Mouse (Mus musculus) limb, embryonic 13.5 days (tissue): ENCODE measurements at regions not wholly inside any gene's neighbourhood (a gene's known extent, or its start where the extent isn't known, plus 50 kb on each side); places are given as distances from the start of the nearest gene placed in this dataset.

ENCODE experiments used
- ATAC-seq: fragments of 200-750 bp; cut with Nextera tagmentation; 2 replicates; pipeline ENCODE4 v1.8.0; 2017; ENCODE audit warnings: low read depth, moderate number of reproducible peaks, moderate TSS enrichment; ENCODE audit not compliant: low FRiP score
- H3K27ac ChIP-seq: fragments of 300-500 bp; sonication (generic); 2 replicates; pipeline ENCODE4 v1.5.1; 2015; ENCODE audit warnings: inconsistent platforms, mild to moderate bottlenecking, moderate library complexity
- H3K27me3 ChIP-seq: fragments of 300-500 bp; sonication (generic); 2 replicates; pipeline ENCODE4 v1.6.1; 2015; ENCODE audit warnings: mild to moderate bottlenecking, inconsistent platforms
- H3K36me3 ChIP-seq: fragments of 300-500 bp; sonication (generic); 2 replicates; pipeline ENCODE4 v1.6.1; 2015; ENCODE audit warnings: inconsistent platforms, mild to moderate bottlenecking, moderate library complexity
- H3K4me1 ChIP-seq: fragments of 300-500 bp; sonication (generic); 2 replicates; pipeline ENCODE4 v1.6.1; 2015; ENCODE audit warnings: inconsistent platforms
- H3K4me2 ChIP-seq: fragments of 300-500 bp; sonication (generic); replicated peaks from 2 replicates; pipeline ENCODE4 v1.6.1; 2015; ENCODE audit warnings: inconsistent platforms, mild to moderate bottlenecking, moderate library complexity
- H3K4me3 ChIP-seq: fragments of 300-500 bp; sonication (generic); 2 replicates; pipeline ENCODE4 v1.5.1; 2015; ENCODE audit warnings: moderate library complexity, mild to moderate bottlenecking, inconsistent platforms
- H3K9ac ChIP-seq: fragments of 300-500 bp; sonication (generic); 2 replicates; pipeline ENCODE4 v1.6.1; 2015; ENCODE audit warnings: mild to moderate bottlenecking, inconsistent platforms
- H3K9me3 ChIP-seq: fragments of 300-500 bp; sonication (generic); 2 replicates; pipeline ENCODE4 v1.6.1; 2016; ENCODE audit warnings: inconsistent platforms
- WGBS: fragments of 180-500 bp; shearing (Covaris S2); methylation state at CpG from one replicate; pipeline ENCODE4 v1.1.7; 2015; 5-methylcytosine and 5-hydroxymethylcytosine counted together

GRCm38 (mm10) chr15:42322940-42323339 is 2188.8 kb downstream of the 9330182O14Rik start:
- no peaks in the 10 kb centered on the region for H3K9me3 ChIP-seq
- H3K9ac ChIP-seq = no peak overlapping the region
- H3K4me1 ChIP-seq = 0 out of 2 replicates have a peak, but pooled peaks cover 4% of the 10 kb centered on the region
- no peak overlapping the region for H3K4me3 ChIP-seq
- no peaks in the 10 kb centered on the region for H3K36me3 ChIP-seq
- WGBS = 88% methylated on average over 1 of the region's 1 CpGs
- no peak for ATAC-seq
- no peaks in the 10 kb centered on the region for H3K27me3 ChIP-seq
- no peak overlapping the region for H3K27ac ChIP-seq
- no peak overlapping the region for H3K4me2 ChIP-seq

- no peak for ATAC-seq
- H3K27me3 ChIP-seq = no peaks in the 10 kb centered on the region
- 73% methylated on average over 4 of the region's 4 CpGs for WGBS
- H3K4me1 ChIP-seq = peaks cover 12% of the 10 kb centered on the region
- no peak overlapping the region for H3K9ac ChIP-seq
- H3K27ac ChIP-seq = no peak overlapping the region
- H3K4me3 ChIP-seq = no peak overlapping the region
- H3K9me3 ChIP-seq = no peaks in the 10 kb centered on the region
- no peak overlapping the region for H3K4me2 ChIP-seq
- H3K36me3 ChIP-seq = no peaks in the 10 kb centered on the region
These were observed 2191.1 kb downstream of the 9330182O14Rik start for GRCm38 (mm10) chr15:42325221-42325620.

GRCm38 (mm10) chr15:42328535-42328934 is 2194.4 kb downstream of the 9330182O14Rik start:
- 88% methylated on average over 6 of the region's 6 CpGs for WGBS
- no peak overlapping the region for H3K4me2 ChIP-seq
- H3K27me3 ChIP-seq = no peaks in the 10 kb centered on the region
- no peak overlapping the region for H3K4me3 ChIP-seq
- H3K4me1 ChIP-seq = peaks cover 17% of the 10 kb centered on the region
- H3K27ac ChIP-seq = no peak overlapping the region
- H3K9ac ChIP-seq = no peak overlapping the region
- no peaks in the 10 kb centered on the region for H3K9me3 ChIP-seq
- no peak for ATAC-seq
- no peaks in the 10 kb centered on the region for H3K36me3 ChIP-seq

- Histone ChIP-seq H3K27ac (peak overlapping the region; percentile 74), H3K9me3 (no peaks in the 10 kb centered on the region), H3K4me1 (peaks cover 26% of the 10 kb centered on the region), H3K4me2 (no peak overlapping the region), H3K4me3 (no peak overlapping the region), H3K9ac (no peak overlapping the region), H3K27me3 (no peaks in the 10 kb centered on the region), H3K36me3 (no peaks in the 10 kb centered on the region)
- WGBS = 47% methylated on average over 4 of the region's 4 CpGs
- ATAC-seq = peak; percentile 74
These were observed 2195.6 kb downstream of the 9330182O14Rik start for GRCm38 (mm10) chr15:42329742-42330141.

- Histone ChIP-seq H3K27me3 (no peaks in the 10 kb centered on the region), H3K27ac (no peak overlapping the region), H3K36me3 (no peaks in the 10 kb centered on the region), H3K4me1 (peaks cover 22% of the 10 kb centered on the region), H3K9ac (no peak overlapping the region), H3K9me3 (no peaks in the 10 kb centered on the region), H3K4me2 (no peak overlapping the region), H3K4me3 (no peak overlapping the region)
- ATAC-seq = no peak
- whole genome bisulfite sequencing = 90% methylated on average over 6 of the region's 6 CpGs
These were observed 2199.5 kb downstream of the 9330182O14Rik start for GRCm38 (mm10) chr15:42333642-42334041.

GRCm38 (mm10) chr15:42346131-42346530 is 2212.0 kb downstream of the 9330182O14Rik start:
- Histone ChIP-seq H3K4me3 (no peak overlapping the region), H3K4me2 (no peak overlapping the region), H3K27me3 (no peaks in the 10 kb centered on the region), H3K36me3 (no peaks in the 10 kb centered on the region), H3K4me1 (no peaks in the 10 kb centered on the region), H3K27ac (no peak overlapping the region), H3K9me3 (0 out of 2 replicates have a peak, but pooled peaks cover 3% of the 10 kb centered on the region), H3K9ac (no peak overlapping the region)
- WGBS = 86% methylated on average over 3 of the region's 3 CpGs
- no peak for ATAC-seq

- no peak for ATAC-seq
- Histone ChIP-seq H3K27ac (no peak overlapping the region), H3K4me3 (no peak overlapping the region), H3K27me3 (no peaks in the 10 kb centered on the region), H3K4me1 (peaks cover 5% of the 10 kb centered on the region; the same call in 1 of the 2 replicates), H3K9me3 (no peaks in the 10 kb centered on the region), H3K9ac (no peak overlapping the region), H3K36me3 (no peaks in the 10 kb centered on the region), H3K4me2 (no peak overlapping the region)
These were observed 2227.7 kb downstream of the 9330182O14Rik start for GRCm38 (mm10) chr15:42361871-42362270.

- WGBS = 82% methylated on average over 1 of the region's 1 CpGs
- Histone ChIP-seq H3K4me3 (no peak overlapping the region), H3K27ac (no peak overlapping the region), H3K27me3 (no peaks in the 10 kb centered on the region), H3K4me2 (no peak overlapping the region), H3K9me3 (no peaks in the 10 kb centered on the region), H3K9ac (no peak overlapping the region), H3K4me1 (peaks cover 7% of the 10 kb centered on the region; the same call in 1 of the 2 replicates), H3K36me3 (no peaks in the 10 kb centered on the region)
- ATAC-seq = no peak
These were observed 2230.8 kb downstream of the 9330182O14Rik start for GRCm38 (mm10) chr15:42364979-42365378.

GRCm38 (mm10) chr15:42366796-42367195 is 2232.6 kb downstream of the 9330182O14Rik start:
- Histone ChIP-seq H3K27me3 (no peaks in the 10 kb centered on the region), H3K9ac (no peak overlapping the region), H3K4me1 (peaks cover 7% of the 10 kb centered on the region; the same call in 1 of the 2 replicates), H3K4me2 (no peak overlapping the region), H3K9me3 (no peaks in the 10 kb centered on the region), H3K36me3 (no peaks in the 10 kb centered on the region), H3K27ac (no peak overlapping the region), H3K4me3 (no peak overlapping the region)
- WGBS = 12% methylated on average over 3 of the region's 3 CpGs
- peak; percentile 51; the same call in 1 of the 2 replicates for ATAC-seq

GRCm38 (mm10) chr15:42369603-42370002 is 2235.4 kb downstream of the 9330182O14Rik start:
- Histone ChIP-seq H3K27ac (no peak overlapping the region), H3K9me3 (no peaks in the 10 kb centered on the region), H3K4me2 (no peak overlapping the region), H3K9ac (no peak overlapping the region), H3K4me1 (peaks cover 16% of the 10 kb centered on the region), H3K27me3 (no peaks in the 10 kb centered on the region), H3K4me3 (no peak overlapping the region), H3K36me3 (no peaks in the 10 kb centered on the region)
- no peak for ATAC-seq

- ATAC-seq = no peak
- Histone ChIP-seq H3K9ac (no peak overlapping the region), H3K27ac (no peak overlapping the region), H3K9me3 (no peaks in the 10 kb centered on the region), H3K4me1 (peaks cover 16% of the 10 kb centered on the region), H3K36me3 (no peaks in the 10 kb centered on the region), H3K4me3 (no peak overlapping the region), H3K4me2 (no peak overlapping the region), H3K27me3 (no peaks in the 10 kb centered on the region)
- WGBS = 29% methylated on average over 1 of the region's 1 CpGs
These were observed 2235.9 kb downstream of the 9330182O14Rik start for GRCm38 (mm10) chr15:42370044-42370443.

GRCm38 (mm10) chr15:42372704-42373286 is 2238.6 kb downstream of the 9330182O14Rik start:
- H3K4me3 ChIP-seq = no peak overlapping the region
- 88% methylated on average over 2 of the region's 2 CpGs for WGBS
- no peak for ATAC-seq
- no peaks in the 10 kb centered on the region for H3K27me3 ChIP-seq
- H3K4me2 ChIP-seq = no peak overlapping the region
- H3K9ac ChIP-seq = no peak overlapping the region
- H3K36me3 ChIP-seq = no peaks in the 10 kb centered on the region
- peaks cover 11% of the 10 kb centered on the region for H3K4me1 ChIP-seq
- H3K9me3 ChIP-seq = no peaks in the 10 kb centered on the region
- no peak overlapping the region for H3K27ac ChIP-seq
